Comparison of ENCODE assay signal across 8 mouse cellular contexts in the genomic region with DNA sequence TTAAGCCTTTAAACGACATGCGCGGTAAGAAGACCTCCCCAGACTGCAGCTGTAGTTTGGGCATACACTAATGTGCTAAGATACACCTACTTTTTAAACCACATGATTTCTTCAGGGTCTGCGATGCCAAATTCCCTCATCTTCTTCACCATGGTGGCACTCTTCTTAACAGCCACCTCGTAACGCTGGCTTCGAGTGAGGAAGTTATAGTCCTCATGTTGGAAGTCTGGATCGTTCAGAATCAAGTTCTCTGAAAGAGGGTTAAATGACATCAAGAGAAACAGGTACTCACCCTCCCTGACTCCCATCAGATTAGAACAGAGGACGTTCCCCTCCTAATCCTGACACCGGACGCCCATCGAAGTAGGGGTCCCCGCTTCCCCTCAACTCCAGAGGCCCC. TPM values are rescaled to one million over a fixed set of nuclear protein-coding genes. Genes with fewer than 3 reads are reported as not detected.
A peak's percentile ranks its signal among the peaks of the same experiment; 100 is the strongest.
DNase-seq lines count a peak whose midpoint lies in the region; ATAC-seq and TF ChIP-seq lines count a peak whose summit lies in the region.

No protein-coding gene starts in this region.

- no peaks in the 10 kb centered on the region for H3K36me3 ChIP-seq in embryonic facial prominence, embryonic 11.5 days (replicated peaks; ENCODE audit: control insufficient read depth, insufficient read depth, low read depth, low read length)
- peaks cover 9% of the 10 kb centered on the region; the same call in 1 of the 2 replicates for H3K36me3 ChIP-seq in intestine, embryonic 14.5 days (ENCODE audit: control insufficient read depth, insufficient read depth, low read length)
- H3K36me3 ChIP-seq in neural tube, embryonic 12.5 days, result peaks cover 5% of the 10 kb centered on the region; the same call in 1 of the 2 replicates

- peak; percentile 8; the same call in 1 of the 2 replicates for ATAC-seq in embryonic facial prominence, embryonic 11.5 days (replicated peaks; ENCODE audit: insufficient number of reproducible peaks, low FRiP score, low TSS enrichment, low read depth)
- ATAC-seq in intestine, embryonic 14.5 days (replicated peaks; ENCODE audit: low FRiP score, low TSS enrichment, low read depth), result no peak
- no peak for ATAC-seq in neural tube, embryonic 12.5 days (ENCODE audit: low FRiP score, low read depth)

- intact Hi-C loops in left cerebral cortex, adult 2 months (cut with DNase I), result loop anchor here (1.0 to 2.0 kb wide), 2 partner anchors 30 to 59 kb away; partner anchors contain the start of genes Fbf1 and Mrpl38
- intact Hi-C loops in left cerebral cortex, postnatal 14 days (cut with DNase I), result no loop called here

- peak overlapping the region; percentile 100 for H3K27ac ChIP-seq in left cerebral cortex, adult 2 months
- H3K27ac ChIP-seq in embryonic facial prominence, embryonic 11.5 days (replicated peaks; ENCODE audit: low read depth, low read length), result no peak overlapping the region
- peak overlapping the region; percentile 95 for H3K27ac ChIP-seq in intestine, embryonic 14.5 days (ENCODE audit: low read depth)
- H3K27ac ChIP-seq in neural tube, embryonic 12.5 days, result peak overlapping the region; percentile 94; the same call in 1 of the 2 replicates

- peak overlapping the region; percentile 83 for H3K4me3 ChIP-seq in left cerebral cortex, adult 2 months
- H3K4me3 ChIP-seq in embryonic facial prominence, embryonic 11.5 days (ENCODE audit: low read depth, low read length), result peak overlapping the region; percentile 69
- H3K4me3 ChIP-seq in intestine, embryonic 14.5 days (ENCODE audit: low read depth, low read length), result peak overlapping the region; percentile 90
- H3K4me3 ChIP-seq in neural tube, embryonic 12.5 days, result peak overlapping the region; percentile 73

- no peak for DNase-seq in left cerebral cortex, adult 2 months (ENCODE audit: extremely low spot score in 1 of 2, low spot score in 2 of 2)
- DNase-seq in left cerebral cortex, postnatal 14 days (ENCODE audit: low spot score in 2 of 2), result no peak
- no peak for DNase-seq in embryonic facial prominence, embryonic 11.5 days (ENCODE audit: low spot score)
- DNase-seq in intestine, embryonic 14.5 days (ENCODE audit: low spot score), result no peak
- no peak for DNase-seq in thymus, postnatal 25 days
- no peak for DNase-seq in kidney, adult 8-10 months
- no peak for DNase-seq in testis, postnatal 10 days (ENCODE audit: low spot score)

- TF ChIP-seq CTCF in left cerebral cortex, adult 2 months (IDR thresholded peaks at IDR 0.05), result no peak

- no peaks in the 10 kb centered on the region for H3K4me1 ChIP-seq in embryonic facial prominence, embryonic 11.5 days (ENCODE audit: control insufficient read depth, insufficient read depth, low read length)
- 0 out of 2 replicates have a peak, but pooled peaks cover 12% of the 10 kb centered on the region for H3K4me1 ChIP-seq in intestine, embryonic 14.5 days (replicated peaks; ENCODE audit: control insufficient read depth, insufficient read depth, low read length)
- peaks cover 10% of the 10 kb centered on the region for H3K4me1 ChIP-seq in neural tube, embryonic 12.5 days

- H3K27me3 ChIP-seq in embryonic facial prominence, embryonic 11.5 days (ENCODE audit: control insufficient read depth, insufficient read depth, low read length), result no peaks in the 10 kb centered on the region
- H3K27me3 ChIP-seq in intestine, embryonic 14.5 days (replicated peaks; ENCODE audit: control insufficient read depth, insufficient read depth, low read length), result no peaks in the 10 kb centered on the region
- H3K27me3 ChIP-seq in neural tube, embryonic 12.5 days (replicated peaks), result no peaks in the 10 kb centered on the region

- peak overlapping the region; percentile 64 for H3K4me2 ChIP-seq in embryonic facial prominence, embryonic 11.5 days (ENCODE audit: low read depth, low read length)
- peak overlapping the region; percentile 57 for H3K4me2 ChIP-seq in intestine, embryonic 14.5 days (ENCODE audit: low read length)
- peak overlapping the region; percentile 74 for H3K4me2 ChIP-seq in neural tube, embryonic 12.5 days (replicated peaks)

- H3K9ac ChIP-seq in embryonic facial prominence, embryonic 11.5 days (replicated peaks; ENCODE audit: low read length), result peak overlapping the region; percentile 73
- peak overlapping the region; percentile 85 for H3K9ac ChIP-seq in intestine, embryonic 14.5 days (ENCODE audit: low read length)
- H3K9ac ChIP-seq in neural tube, embryonic 12.5 days, result peak overlapping the region; percentile 84

- WGBS in embryonic facial prominence, embryonic 11.5 days, result 27% methylated on average over 13 of the region's 13 CpGs
- 26% methylated on average over 13 of the region's 13 CpGs for WGBS in intestine, embryonic 14.5 days
- 28% methylated on average over 13 of the region's 13 CpGs for WGBS in neural tube, embryonic 12.5 days

- H3K9me3 ChIP-seq in embryonic facial prominence, embryonic 11.5 days (replicated peaks; ENCODE audit: control insufficient read depth, low read length), result no peaks in the 10 kb centered on the region
- H3K9me3 ChIP-seq in intestine, embryonic 14.5 days (ENCODE audit: control insufficient read depth, low read length), result no peaks in the 10 kb centered on the region
- no peaks in the 10 kb centered on the region for H3K9me3 ChIP-seq in neural tube, embryonic 12.5 days

RNA-seq across cellular contexts. Expression of gene Ten1, which starts 0.5 kb away (rescaled TPM):
- 10 to 100 TPM; 37.2 to 40.0 TPM for total RNA-seq in left cerebral cortex, adult 2 months (2021)
- 10 to 100 TPM; 41.5 to 44.0 TPM for total RNA-seq in left cerebral cortex, postnatal 14 days (2021)
- 54.7 and 59.2 TPM in 2 replicates for polyA plus RNA-seq in embryonic facial prominence, embryonic 11.5 days (2014; fragmentation: Nextera tagmentation; extraction: Ambion mirVana)
- 88.8 and 93.2 TPM in 2 replicates for polyA plus RNA-seq in intestine, embryonic 14.5 days (2014; fragmentation: Nextera tagmentation; extraction: Ambion mirVana)
- polyA plus RNA-seq in neural tube, embryonic 12.5 days (2016; fragmentation: Nextera tagmentation; extraction: Ambion mirVana), result 67.6 and 68.9 TPM in 2 replicates

RNA-seq across cellular contexts. Expression of gene Acox1, which starts 0.7 kb away (rescaled TPM):
- total RNA-seq in left cerebral cortex, adult 2 months (2021), result 100 to 1,000 TPM; 112 to 119 TPM
- 100 to 1,000 TPM; 120 to 121 TPM for total RNA-seq in left cerebral cortex, postnatal 14 days (2021)
- polyA plus RNA-seq in embryonic facial prominence, embryonic 11.5 days (2014; fragmentation: Nextera tagmentation; extraction: Ambion mirVana), result 22.1 and 22.4 TPM in 2 replicates
- 33.3 and 35.1 TPM in 2 replicates for polyA plus RNA-seq in intestine, embryonic 14.5 days (2014; fragmentation: Nextera tagmentation; extraction: Ambion mirVana)
- polyA plus RNA-seq in neural tube, embryonic 12.5 days (2016; fragmentation: Nextera tagmentation; extraction: Ambion mirVana), result 42.2 and 44.0 TPM in 2 replicates

RNA-seq across cellular contexts. Expression of gene Fbf1, which starts 30.2 kb away (rescaled TPM):
- 10 to 100 TPM; 85.5 to 87.1 TPM for total RNA-seq in left cerebral cortex, adult 2 months (2021)
- 10 to 100 TPM; 88.7 to 94.7 TPM for total RNA-seq in left cerebral cortex, postnatal 14 days (2021)
- polyA plus RNA-seq in embryonic facial prominence, embryonic 11.5 days (2014; fragmentation: Nextera tagmentation; extraction: Ambion mirVana), result 20.3 and 25.9 TPM in 2 replicates
- 22.8 and 23.3 TPM in 2 replicates for polyA plus RNA-seq in intestine, embryonic 14.5 days (2014; fragmentation: Nextera tagmentation; extraction: Ambion mirVana)
- 63.2 and 67.0 TPM in 2 replicates for polyA plus RNA-seq in neural tube, embryonic 12.5 days (2016; fragmentation: Nextera tagmentation; extraction: Ambion mirVana)

RNA-seq across cellular contexts. Expression of gene Evpl, which starts 39.7 kb away (rescaled TPM):
- total RNA-seq in left cerebral cortex, adult 2 months (2021), result 1 to 10 TPM; 1.4 to 1.5 TPM
- under 1 TPM; 0.68 to 0.97 TPM for total RNA-seq in left cerebral cortex, postnatal 14 days (2021)
- 0.73 and 0.88 TPM in 2 replicates for polyA plus RNA-seq in embryonic facial prominence, embryonic 11.5 days (2014; fragmentation: Nextera tagmentation; extraction: Ambion mirVana)
- polyA plus RNA-seq in intestine, embryonic 14.5 days (2014; fragmentation: Nextera tagmentation; extraction: Ambion mirVana), result 3.2 and 3.7 TPM in 2 replicates
- polyA plus RNA-seq in neural tube, embryonic 12.5 days (2016; fragmentation: Nextera tagmentation; extraction: Ambion mirVana), result 0.76 and 0.95 TPM in 2 replicates

RNA-seq across cellular contexts. Expression of gene Mrpl38, which starts 59.5 kb away (rescaled TPM):
- 10 to 100 TPM; 59.4 to 66.8 TPM for total RNA-seq in left cerebral cortex, adult 2 months (2021)
- total RNA-seq in left cerebral cortex, postnatal 14 days (2021), result 10 to 100 TPM; 51.1 to 56.1 TPM
- polyA plus RNA-seq in embryonic facial prominence, embryonic 11.5 days (2014; fragmentation: Nextera tagmentation; extraction: Ambion mirVana), result 101 and 102 TPM in 2 replicates
- 111 and 113 TPM in 2 replicates for polyA plus RNA-seq in intestine, embryonic 14.5 days (2014; fragmentation: Nextera tagmentation; extraction: Ambion mirVana)
- polyA plus RNA-seq in neural tube, embryonic 12.5 days (2016; fragmentation: Nextera tagmentation; extraction: Ambion mirVana), result 83.7 and 85.5 TPM in 2 replicates
